In the genomic region with DNA sequence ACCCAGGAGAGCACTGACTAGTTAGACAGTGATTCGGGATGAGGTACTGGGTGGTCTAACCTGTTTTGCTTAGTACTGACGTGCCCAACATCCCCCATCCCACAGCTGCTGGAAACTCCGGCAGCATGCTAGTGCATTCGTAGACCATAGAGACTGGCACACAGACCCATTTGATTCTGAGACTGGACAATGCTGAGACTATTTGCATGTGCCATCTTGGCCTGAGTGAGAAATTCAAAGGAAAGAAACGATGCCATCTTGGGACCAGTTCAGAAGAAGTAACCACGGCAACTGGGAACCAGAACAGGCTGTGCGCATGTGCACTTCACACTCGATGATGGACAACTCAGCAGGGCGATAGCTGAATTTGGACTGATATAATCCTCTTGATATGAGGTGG, we compare ENCODE assay signal across 26 mouse cellular contexts.
DNase-seq lines count a peak whose midpoint lies in the region; ATAC-seq and TF ChIP-seq lines count a peak whose summit lies in the region.
"Had no signal": no experiment of that assay in that cellular context is flagged by ENCODE, and none has a peak within 500 bp of the region (broad histone marks: within the 10 kb centered on the region; RNA-seq: fewer than 3 reads in every experiment).

No protein-coding gene starts in this region.

- TF ChIP-seq POLR2A in brain, embryonic 14.5 days (IDR thresholded peaks at IDR 0.05; ENCODE audit: borderline replicate concordance, extremely low read depth, insufficient read depth, insufficient read length, poor library complexity, severe bottlenecking) = no peak

- H3K9me3 ChIP-seq in forebrain, postnatal 0 days (ENCODE audit: low read length) = no peaks in the 10 kb centered on the region
- H3K9me3 ChIP-seq in forebrain, embryonic 12.5 days = no peaks in the 10 kb centered on the region
- no peaks in the 10 kb centered on the region for H3K9me3 ChIP-seq in midbrain, postnatal 0 days (ENCODE audit: low read length)
- no peaks in the 10 kb centered on the region for H3K9me3 ChIP-seq in midbrain, embryonic 13.5 days
- H3K9me3 ChIP-seq: embryonic facial prominence, embryonic 12.5 days; kidney, embryonic 15.5 days had no signal

- 54% methylated on average over 9 of the region's 9 CpGs for WGBS in forebrain, postnatal 0 days
- WGBS in forebrain, embryonic 12.5 days = 83% methylated on average over 9 of the region's 9 CpGs
- 61% methylated on average over 9 of the region's 9 CpGs for WGBS in midbrain, postnatal 0 days
- 81% methylated on average over 9 of the region's 9 CpGs for WGBS in midbrain, embryonic 13.5 days

- H3K36me3 ChIP-seq in forebrain, postnatal 0 days (ENCODE audit: insufficient read depth) = no peaks in the 10 kb centered on the region
- H3K36me3 ChIP-seq in forebrain, embryonic 12.5 days (replicated peaks) = peaks cover 13% of the 10 kb centered on the region
- no peaks in the 10 kb centered on the region; the same call in 1 of the 2 replicates for H3K36me3 ChIP-seq in midbrain, postnatal 0 days (ENCODE audit: insufficient read depth, low read length)
- H3K36me3 ChIP-seq in midbrain, embryonic 13.5 days = peaks cover 11% of the 10 kb centered on the region

- no peak for TF ChIP-seq CTCF in forebrain, postnatal 0 days (IDR thresholded peaks at IDR 0.05; ENCODE audit: low read depth)
- TF ChIP-seq CTCF in midbrain, postnatal 0 days (IDR thresholded peaks at IDR 0.05) = no peak
- no peak for TF ChIP-seq CTCF in brain, embryonic 14.5 days (IDR thresholded peaks at IDR 0.05; ENCODE audit: borderline replicate concordance, extremely low read depth, insufficient read depth, insufficient read length)

- H3K4me3 ChIP-seq in forebrain, postnatal 0 days (ENCODE audit: low read depth, low read length) = no peak overlapping the region
- no peak overlapping the region for H3K4me3 ChIP-seq in forebrain, embryonic 12.5 days (replicated peaks)
- no peak overlapping the region for H3K4me3 ChIP-seq in midbrain, postnatal 0 days (ENCODE audit: low read depth, low read length)
- H3K4me3 ChIP-seq in midbrain, embryonic 13.5 days (replicated peaks) = no peak overlapping the region
- H3K4me3 ChIP-seq: embryonic facial prominence, embryonic 12.5 days; heart, embryonic 13.5 days; kidney, embryonic 15.5 days; layer of hippocampus, adult 2 months had no signal

- peak; percentile 52 for DNase-seq in forebrain, postnatal 0 days
- DNase-seq in layer of hippocampus, postnatal 10 days (ENCODE audit: low spot score in 2 of 2) = peak; percentile 34 to 47
- DNase-seq in layer of hippocampus, adult 8-10 months (ENCODE audit: low spot score in 2 of 2) = no peak
- peak; percentile 69 for DNase-seq in midbrain, postnatal 0 days (ENCODE audit: low spot score)
- DNase-seq in brain, embryonic 14.5 days (ENCODE audit: low read depth) = peak; percentile 56
- DNase-seq: adrenal gland, postnatal 25 days; cerebellum, adult 8-10 months; embryo, embryonic 11 days; gastrocnemius, postnatal 10 days; heart, postnatal 10 days; kidney, adult 18-20 months; kidney, postnatal 25 days; liver; lung, embryonic 14.5 days; lung, postnatal 14 days; retina, postnatal 1 day; thymus, adult 2 months; thymus, postnatal 36 days had no signal

- H3K4me1 ChIP-seq in forebrain, postnatal 0 days (ENCODE audit: insufficient read depth) = 0 out of 2 replicates have a peak, but pooled peaks cover 4% of the 10 kb centered on the region
- peaks cover 13% of the 10 kb centered on the region; the same call in 1 of the 2 replicates for H3K4me1 ChIP-seq in forebrain, embryonic 12.5 days
- H3K4me1 ChIP-seq in midbrain, postnatal 0 days (ENCODE audit: insufficient read depth, low read length) = peaks cover 3% of the 10 kb centered on the region; the same call in 1 of the 2 replicates
- H3K4me1 ChIP-seq in midbrain, embryonic 13.5 days (replicated peaks) = peaks cover 12% of the 10 kb centered on the region
- H3K4me1 ChIP-seq: embryonic facial prominence, embryonic 12.5 days; heart, embryonic 13.5 days; kidney, embryonic 15.5 days had no signal

- ATAC-seq in forebrain, postnatal 0 days = peak; percentile 79
- no peak for ATAC-seq in forebrain, embryonic 12.5 days (ENCODE audit: low FRiP score)
- ATAC-seq in midbrain, postnatal 0 days (ENCODE audit: low FRiP score) = 0 out of 2 replicates have a peak, but pooled peaks have one; percentile 5
- ATAC-seq in midbrain, embryonic 13.5 days = no peak
- ATAC-seq: CD4-positive, CD25-positive, alpha-beta regulatory T cell, adult 4 months had no signal

- no peaks in the 10 kb centered on the region for H3K27me3 ChIP-seq in forebrain, postnatal 0 days (ENCODE audit: insufficient read depth, low read length)
- no peaks in the 10 kb centered on the region for H3K27me3 ChIP-seq in forebrain, embryonic 12.5 days
- no peaks in the 10 kb centered on the region for H3K27me3 ChIP-seq in midbrain, postnatal 0 days (ENCODE audit: insufficient read depth, low read length)
- no peaks in the 10 kb centered on the region for H3K27me3 ChIP-seq in midbrain, embryonic 13.5 days
- H3K27me3 ChIP-seq: embryonic facial prominence, embryonic 12.5 days; heart, embryonic 13.5 days; kidney, embryonic 15.5 days had no signal

- no peak overlapping the region for H3K9ac ChIP-seq in forebrain, postnatal 0 days
- H3K9ac ChIP-seq in forebrain, embryonic 12.5 days = no peak overlapping the region
- H3K9ac ChIP-seq in midbrain, postnatal 0 days (replicated peaks; ENCODE audit: low read length, poor library complexity, severe bottlenecking) = no peak overlapping the region
- H3K9ac ChIP-seq in midbrain, embryonic 13.5 days (replicated peaks) = no peak overlapping the region
- H3K9ac ChIP-seq: embryonic facial prominence, embryonic 12.5 days; heart, embryonic 13.5 days; kidney, embryonic 15.5 days; liver, embryonic 14.5 days; lung, embryonic 14.5 days had no signal

- no peak overlapping the region for H3K27ac ChIP-seq in forebrain, postnatal 0 days (ENCODE audit: low read depth, low read length)
- no peak overlapping the region for H3K27ac ChIP-seq in forebrain, embryonic 12.5 days
- H3K27ac ChIP-seq in midbrain, postnatal 0 days (ENCODE audit: low read depth, low read length) = peak overlapping the region; percentile 6; the same call in 1 of the 2 replicates
- no peak overlapping the region for H3K27ac ChIP-seq in midbrain, embryonic 13.5 days
- H3K27ac ChIP-seq: embryonic facial prominence, embryonic 12.5 days; heart, embryonic 13.5 days; kidney, embryonic 15.5 days; layer of hippocampus, adult 2 months; liver, embryonic 14.5 days had no signal

- no peak overlapping the region for H3K4me2 ChIP-seq in forebrain, postnatal 0 days (ENCODE audit: low read depth)
- H3K4me2 ChIP-seq in forebrain, embryonic 12.5 days = no peak overlapping the region
- H3K4me2 ChIP-seq in midbrain, postnatal 0 days (ENCODE audit: low read depth, low read length, poor library complexity, severe bottlenecking) = no peak overlapping the region
- H3K4me2 ChIP-seq in midbrain, embryonic 13.5 days (replicated peaks) = no peak overlapping the region
- H3K4me2 ChIP-seq: embryonic facial prominence, embryonic 12.5 days; heart, embryonic 13.5 days; kidney, embryonic 15.5 days; lung, embryonic 14.5 days had no signal

Comparison
In these comparisons a context has a peak if more than half of its experiments do, and no peak if none do; other contexts are left out.
1. ATAC-seq: peak in forebrain, postnatal 0 days (single experiment) and midbrain, postnatal 0 days (single experiment); none in forebrain, embryonic 12.5 days (single experiment) and midbrain, embryonic 13.5 days (single experiment).
2. DNase-seq: peak in forebrain, postnatal 0 days (single experiment), layer of hippocampus, postnatal 10 days (2 of 2), midbrain, postnatal 0 days (single experiment) and brain, embryonic 14.5 days (single experiment); none in layer of hippocampus, adult 8-10 months (0 of 2).